Mouse (Mus musculus) mature B cell (primary cell): ENCODE measurements around the gene Bex1.
"Not testable (repeated sequence)": the region's sequence is repeated elsewhere in the genome, so short reads cannot be mapped to it uniquely, and the experiment has no call there.

Experiments used
- in situ Hi-C: fragments of 300-500 bp; cut with MboI; formaldehyde crosslinking; loops from 2 replicates; pipeline ENCODE4 v1.14.3; 2019

The Bex1 gene

DNA sequence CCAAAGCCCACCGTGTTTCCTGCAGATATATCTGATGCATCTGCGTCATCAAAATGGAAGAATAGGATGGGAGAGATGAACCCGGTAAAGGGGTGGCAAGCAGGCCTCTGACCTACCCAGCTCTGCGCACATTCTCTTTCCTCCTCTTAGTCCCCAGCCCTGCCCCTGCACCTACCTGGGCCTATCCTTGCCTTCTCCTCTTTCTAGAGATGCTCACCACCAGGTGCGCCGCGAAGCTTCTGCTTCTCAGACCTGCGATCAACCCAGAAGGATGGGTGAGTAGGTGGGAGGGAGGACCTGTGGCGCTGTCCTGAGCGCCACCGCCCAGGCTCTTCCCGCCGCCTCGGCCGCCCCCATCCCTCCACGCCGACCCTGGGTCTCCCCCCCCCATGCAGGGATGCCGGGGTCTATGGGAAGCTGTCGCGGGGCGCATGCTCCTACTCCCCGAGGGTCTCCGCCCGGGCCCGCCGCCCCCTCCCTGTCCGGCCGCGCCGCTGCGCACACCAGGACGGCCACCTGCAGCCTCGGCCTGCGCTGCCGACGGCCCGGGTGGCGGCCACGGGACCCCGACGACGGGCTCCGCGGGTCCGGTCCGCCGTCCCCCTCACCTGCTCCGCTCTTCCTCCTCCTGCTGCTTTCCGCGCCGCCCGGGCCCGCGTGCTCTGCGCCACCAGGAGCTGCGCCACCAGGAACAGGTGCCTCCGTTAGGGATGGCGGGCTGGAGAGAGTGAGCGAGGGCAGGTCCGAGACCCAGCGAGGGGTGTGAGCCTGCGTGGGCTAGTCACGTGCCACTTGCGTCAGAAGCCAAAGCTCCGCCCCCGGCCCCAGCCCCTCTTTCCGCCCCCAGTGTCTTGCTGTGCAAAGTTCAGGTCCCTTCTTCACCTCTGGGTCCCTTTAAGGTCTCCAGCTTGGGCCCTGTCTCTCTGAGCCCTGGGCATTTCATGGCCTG lies at the start of gene Bex1, which contains the start of gene Tceal7:
Gene Bex1, minus strand, starts transcription at position 785 of the 949 bp plus-strand sequence.
Gene Tceal7, plus strand, starts transcription at position 51 of the 949 bp plus-strand sequence.
- in situ Hi-C loops: not testable (repeated sequence)

- in situ Hi-C loops: no loop called here
Measured at GRCm38 (mm10) chrX:136252023-136252729, 36.9 kb upstream of the Bex1 start.

- in situ Hi-C loops: no loop called here
Measured at GRCm38 (mm10) chrX:136249671-136250070, 34.4 kb upstream of the Bex1 start.

DNA sequence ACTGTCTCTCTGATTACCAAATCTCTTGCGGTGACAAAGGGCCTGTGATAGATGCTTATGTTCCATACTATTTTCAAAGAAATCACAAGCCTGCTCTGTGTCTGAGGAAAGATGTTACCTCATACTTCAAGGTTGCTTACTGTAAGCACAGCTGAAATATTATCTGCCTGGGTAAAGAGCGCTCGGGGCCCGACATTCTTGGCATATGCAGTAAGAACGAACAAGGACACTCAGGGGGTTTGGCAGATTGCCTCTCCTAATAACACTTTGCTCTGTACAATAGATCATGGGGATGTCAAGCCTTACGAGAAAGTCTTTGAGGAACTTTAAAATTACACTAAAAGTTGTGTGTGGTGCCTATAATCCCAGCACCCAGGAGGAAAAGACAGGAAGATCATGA lies 33.5 kb upstream of the Bex1 start:
- in situ Hi-C loops: no loop called here

- in situ Hi-C loops: no loop called here
Measured at GRCm38 (mm10) chrX:136245521-136246071, 30.3 kb upstream of the Bex1 start.

- in situ Hi-C loops: no loop called here
Measured at GRCm38 (mm10) chrX:136244574-136245229, 29.4 kb upstream of the Bex1 start, which contains the start of gene Tceal9. Gene Tceal9, plus strand, starts transcription at chrX:136245079.

GRCm38 (mm10) chrX:136243181-136243580 lies 27.9 kb upstream of the Bex1 start:
- in situ Hi-C loops: no loop called here

DNA sequence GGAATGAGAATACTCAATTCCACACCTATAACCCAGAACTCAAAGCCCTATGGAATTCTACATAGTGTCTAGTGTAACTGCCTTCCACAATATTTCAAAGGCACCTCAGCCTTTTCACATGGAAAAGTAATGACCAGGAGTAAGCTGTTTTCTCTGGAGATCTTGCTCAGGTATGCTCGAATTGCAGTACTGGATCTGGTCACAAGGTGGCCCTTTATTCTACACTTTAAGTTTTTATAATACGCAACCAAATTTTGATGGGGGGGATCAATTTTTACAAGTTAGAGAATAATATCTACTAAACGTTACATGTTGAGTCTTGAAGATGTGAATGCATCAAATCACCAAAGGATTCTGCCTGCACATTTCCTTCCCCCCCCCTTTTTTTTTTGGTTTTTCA lies 22.8 kb upstream of the Bex1 start:
- in situ Hi-C loops: no loop called here

DNA sequence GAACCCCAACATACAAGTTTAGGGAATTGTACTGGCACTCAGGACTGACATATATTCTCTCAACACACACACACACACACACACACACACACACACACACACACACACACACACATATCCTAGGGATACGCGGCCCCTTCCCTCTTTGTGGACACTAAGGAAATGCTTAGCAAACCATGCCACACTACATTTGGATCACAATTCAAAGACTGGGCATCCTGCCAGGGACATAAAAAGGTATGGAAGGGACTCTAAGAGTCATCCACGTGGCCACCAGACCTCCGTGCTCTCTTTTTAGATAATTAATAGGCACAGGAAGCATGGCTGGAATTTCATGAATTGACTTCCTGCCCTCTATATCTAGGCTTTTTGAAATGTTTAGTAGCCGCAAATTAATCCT lies 12.5 kb upstream of the Bex1 start:
- in situ Hi-C loops: no loop called here

GRCm38 (mm10) chrX:136223714-136224113 lies 8.4 kb upstream of the Bex1 start:
- in situ Hi-C loops: no loop called here

DNA sequence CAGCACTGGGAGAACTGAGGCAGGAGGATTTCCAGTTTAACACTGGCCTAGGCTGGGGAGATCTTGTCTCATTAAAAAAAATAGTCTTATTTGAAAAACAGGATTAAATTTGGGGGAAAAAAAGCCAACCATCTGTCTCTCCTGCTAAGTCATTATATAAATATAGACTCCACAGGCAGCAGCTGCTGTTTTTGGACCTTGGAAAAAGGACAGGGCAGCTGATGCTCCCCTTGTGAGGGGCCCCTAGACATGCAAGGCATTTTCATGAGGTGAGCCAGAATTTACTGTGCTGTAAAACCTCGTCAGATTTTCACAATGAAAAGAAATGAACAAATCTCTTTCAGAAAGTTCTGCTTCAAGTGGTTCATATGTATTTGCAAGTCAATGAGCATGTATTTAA lies 990 bp upstream of the Bex1 start:
- in situ Hi-C loops: no loop called here

- in situ Hi-C loops: no loop called here
Measured at GRCm38 (mm10) chrX:136213396-136213795, 1.9 kb downstream of the Bex1 start.

GRCm38 (mm10) chrX:136204406-136204805 lies 10.9 kb downstream of the Bex1 start:
- in situ Hi-C loops: no loop called here

DNA sequence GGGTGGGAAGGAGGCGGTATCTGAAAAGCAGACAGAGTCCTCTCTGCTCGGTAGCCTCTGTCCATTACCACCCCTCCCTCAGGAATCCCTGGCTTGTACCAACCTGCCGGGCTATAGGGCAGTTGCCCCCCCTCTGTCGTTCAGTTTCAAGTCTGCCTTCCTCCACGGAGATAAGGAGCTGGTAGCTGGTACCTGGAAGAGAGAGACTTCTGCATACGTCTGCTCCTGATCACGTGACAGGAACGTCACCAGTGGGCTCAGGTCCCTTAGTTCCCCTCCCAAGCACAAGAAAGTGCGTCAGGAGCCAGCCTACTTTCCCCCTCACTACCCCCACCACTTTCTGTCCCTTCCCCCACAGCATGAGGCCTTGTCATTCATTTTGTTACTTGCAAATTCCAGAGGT lies 11.6 kb downstream of the Bex1 start, which contains the start of gene Tceal5:
Gene Tceal5, minus strand, starts transcription at position 213 of the 403 bp plus-strand sequence.
- in situ Hi-C loops: no loop called here

GRCm38 (mm10) chrX:136203257-136203656 lies 12.1 kb downstream of the Bex1 start:
- in situ Hi-C loops: no loop called here

DNA sequence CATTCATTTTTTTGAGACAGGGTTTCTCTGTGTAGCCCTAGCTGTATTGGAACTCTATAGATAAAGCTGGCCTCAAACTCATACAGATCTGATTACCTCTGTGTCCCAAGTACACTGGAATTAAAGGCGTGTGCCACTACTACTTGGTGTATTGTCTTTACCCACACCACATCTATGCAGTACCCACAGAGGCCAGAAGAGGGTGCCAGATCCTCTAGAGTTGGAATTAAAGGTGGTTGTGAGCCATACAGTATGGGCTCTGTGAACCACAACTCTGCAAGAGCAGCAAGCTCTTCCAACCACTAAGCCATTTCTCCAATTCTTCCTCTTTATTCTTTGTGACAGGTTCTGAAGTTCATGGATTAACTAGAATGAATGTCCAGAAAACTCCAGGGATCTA lies 18.4 kb downstream of the Bex1 start:
- in situ Hi-C loops: no loop called here

GRCm38 (mm10) chrX:136195193-136195944 lies 19.9 kb downstream of the Bex1 start:
- in situ Hi-C loops: no loop called here

- in situ Hi-C loops: no loop called here
Measured at GRCm38 (mm10) chrX:136183107-136183506, 32.2 kb downstream of the Bex1 start.

- in situ Hi-C loops: no loop called here
Measured at GRCm38 (mm10) chrX:136180897-136181553, 34.3 kb downstream of the Bex1 start.

DNA sequence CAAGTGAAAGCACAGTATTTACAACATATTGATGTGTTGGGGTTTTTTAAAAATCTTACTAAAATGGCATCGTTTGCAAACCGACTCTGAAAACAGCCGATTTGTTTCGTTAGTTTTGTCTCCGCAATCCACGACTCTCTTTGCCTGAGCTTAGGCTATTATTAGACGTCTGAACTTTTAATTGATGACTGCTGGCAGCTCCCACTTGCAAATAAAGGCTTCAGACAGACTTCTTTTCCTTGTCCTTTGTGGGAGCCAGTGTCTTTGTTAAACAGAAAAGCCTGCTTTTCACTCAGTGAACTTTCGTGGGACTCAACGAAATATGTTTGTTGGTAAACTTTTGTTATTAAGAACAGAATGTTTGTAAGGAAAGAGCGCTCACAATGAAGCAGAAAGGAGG lies 42.5 kb downstream of the Bex1 start:
- in situ Hi-C loops: no loop called here
